Mouse (Mus musculus) heart, embryonic 15.5 days (tissue): Measurements from ENCODE around the gene Vgll4. TPM values are rescaled to one million over a fixed set of nuclear protein-coding genes. Genes with fewer than 3 reads are reported as not detected.

ENCODE experiments used
- ATAC-seq: fragments of 200-750 bp; cut with Nextera tagmentation; replicated peaks from 2 replicates; pipeline ENCODE4 v1.8.0; 2017; ENCODE audit warnings: low read depth, moderate TSS enrichment; ENCODE audit not compliant: insufficient number of reproducible peaks, insufficient read depth, low FRiP score
- H3K27ac ChIP-seq: fragments of 300-500 bp; sonication (generic); 2 replicates; pipeline ENCODE4 v1.5.1; 2015; ENCODE audit warnings: mild to moderate bottlenecking, inconsistent platforms
- H3K27me3 ChIP-seq: fragments of 300-500 bp; sonication (generic); 2 replicates; pipeline ENCODE4 v1.6.1; 2015; ENCODE audit warnings: inconsistent platforms
- H3K36me3 ChIP-seq: fragments of 300-500 bp; sonication (generic); 2 replicates; pipeline ENCODE4 v1.6.1; 2015; ENCODE audit warnings: mild to moderate bottlenecking, inconsistent platforms
- H3K4me1 ChIP-seq: fragments of 300-500 bp; sonication (generic); replicated peaks from 2 replicates; pipeline ENCODE4 v1.6.1; 2015; ENCODE audit warnings: inconsistent platforms
- H3K4me2 ChIP-seq: fragments of 300-500 bp; sonication (generic); 2 replicates; pipeline ENCODE4 v1.6.1; 2015; ENCODE audit warnings: inconsistent platforms, mild to moderate bottlenecking, moderate library complexity
- H3K4me3 ChIP-seq: fragments of 300-500 bp; sonication (generic); 2 replicates; pipeline ENCODE4 v1.5.1; 2015; ENCODE audit warnings: mild to moderate bottlenecking, inconsistent platforms
- H3K9ac ChIP-seq: fragments of 300-500 bp; sonication (generic); 2 replicates; pipeline ENCODE4 v1.6.1; 2015; ENCODE audit warnings: mild to moderate bottlenecking, inconsistent platforms
- H3K9me3 ChIP-seq: fragments of 300-500 bp; sonication (generic); replicated peaks from 2 replicates; pipeline ENCODE4 v1.6.1; 2016; ENCODE audit warnings: inconsistent platforms
- WGBS: fragments of 180-500 bp; shearing (Covaris S2); methylation state at CpG from one replicate; pipeline ENCODE4 v1.1.7; 2015; ENCODE audit warnings: mixed read lengths; 5-methylcytosine and 5-hydroxymethylcytosine counted together
- polyA plus RNA-seq: library from polyadenylated mRNA; unstranded; fragments of >200 nt; fragmentation: Nextera tagmentation; extraction: Ambion mirVana; gene quantifications from 2 replicates; pipeline ENCODE4 v1.2.1, GENCODE M21; 2015

The Vgll4 gene
- polyA plus RNA-seq, 1 experiment from 2014 or later: 65.4 TPM

DNA sequence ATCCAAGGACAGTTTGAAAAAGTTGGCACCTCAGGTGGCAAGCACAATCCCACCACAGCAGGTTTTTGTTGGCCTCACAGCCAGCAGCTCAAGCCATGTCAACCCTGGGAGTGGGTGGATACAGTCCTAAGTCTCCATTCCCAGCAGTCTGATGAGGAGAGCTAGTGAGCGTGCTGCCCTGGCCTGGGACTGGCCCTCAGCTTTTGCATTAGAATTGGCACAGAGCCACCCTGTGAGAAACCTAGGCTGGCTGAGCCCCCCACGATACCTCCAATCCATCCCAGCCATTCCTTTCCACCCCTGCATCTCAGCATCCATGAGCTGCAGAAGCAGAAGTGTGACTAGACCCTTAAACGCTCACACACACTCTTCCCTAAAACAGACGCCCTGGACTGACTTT, 67.9 kb downstream of the Vgll4 start:
- Histone ChIP-seq H3K27ac (peak overlapping the region; percentile 67), H3K36me3 (no peaks in the 10 kb centered on the region), H3K27me3 (no peaks in the 10 kb centered on the region), H3K9ac (0 out of 2 replicates have a peak overlapping the region, but pooled peaks have one; percentile 19), H3K4me1 (peaks cover 81% of the 10 kb centered on the region), H3K4me2 (peak overlapping the region; percentile 42), H3K9me3 (no peaks in the 10 kb centered on the region), H3K4me3 (no peak overlapping the region; the same call in 1 of the 2 replicates)
- ATAC-seq: 0 out of 2 replicates have a peak, but pooled peaks have one; percentile 28
- 16% methylated on average over 4 of the region's 4 CpGs for WGBS

DNA sequence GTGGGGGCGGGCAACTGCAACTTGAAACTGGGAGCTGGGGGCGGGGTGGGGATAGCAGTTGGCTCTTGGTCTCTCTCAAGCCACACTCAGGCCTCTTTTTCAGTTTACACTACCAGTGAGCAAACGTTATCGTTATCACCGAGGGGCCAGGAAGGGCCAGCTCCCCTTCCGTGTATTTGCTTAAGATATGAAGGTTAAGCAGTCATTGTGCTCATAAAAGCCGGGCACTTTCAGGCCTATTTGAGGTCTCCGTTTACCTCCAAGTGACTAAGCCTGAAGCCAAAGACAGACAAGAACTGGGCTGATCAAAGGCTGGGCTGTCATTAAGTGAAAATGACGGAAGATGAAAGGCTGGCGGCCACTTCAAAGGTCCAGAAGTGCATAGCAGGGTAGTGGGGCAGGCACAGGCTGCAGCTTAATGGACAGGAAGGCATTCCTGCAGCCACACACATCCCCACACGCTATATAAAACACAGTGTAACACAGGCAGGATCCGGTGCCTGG, 68.4 kb downstream of the Vgll4 start:
- no peak overlapping the region for H3K9ac ChIP-seq
- peaks cover 81% of the 10 kb centered on the region for H3K4me1 ChIP-seq
- H3K27me3 ChIP-seq: no peaks in the 10 kb centered on the region
- peak overlapping the region; percentile 42 for H3K4me2 ChIP-seq
- WGBS: 6% methylated on average over 12 of the region's 12 CpGs
- H3K36me3 ChIP-seq: no peaks in the 10 kb centered on the region
- H3K9me3 ChIP-seq: no peaks in the 10 kb centered on the region
- ATAC-seq: peak; percentile 70
- H3K4me3 ChIP-seq: no peak overlapping the region; the same call in 1 of the 2 replicates
- peak overlapping the region; percentile 67 for H3K27ac ChIP-seq

- Histone ChIP-seq H3K4me1 (peaks cover 76% of the 10 kb centered on the region), H3K27ac (peak overlapping the region; percentile 60), H3K4me3 (no peak overlapping the region), H3K4me2 (peak overlapping the region; percentile 12; the same call in 1 of the 2 replicates), H3K36me3 (peaks cover 3% of the 10 kb centered on the region; the same call in 1 of the 2 replicates), H3K9me3 (no peaks in the 10 kb centered on the region), H3K9ac (no peak overlapping the region), H3K27me3 (no peaks in the 10 kb centered on the region)
- WGBS: 43% methylated on average over 10 of the region's 10 CpGs
- ATAC-seq: no peak
These were observed 69.6 kb downstream of the Vgll4 start for GRCm38 (mm10) chr6:114900194-114900593.

- H3K27me3 ChIP-seq: no peaks in the 10 kb centered on the region
- peaks cover 76% of the 10 kb centered on the region for H3K4me1 ChIP-seq
- H3K4me2 ChIP-seq: peak overlapping the region; percentile 12; the same call in 1 of the 2 replicates
- H3K9ac ChIP-seq: no peak overlapping the region
- 35% methylated on average over 7 of the region's 7 CpGs for WGBS
- H3K27ac ChIP-seq: peak overlapping the region; percentile 60
- no peak for ATAC-seq
- H3K4me3 ChIP-seq: no peak overlapping the region
- H3K36me3 ChIP-seq: peaks cover 3% of the 10 kb centered on the region; the same call in 1 of the 2 replicates
- no peaks in the 10 kb centered on the region for H3K9me3 ChIP-seq
These were observed 70.1 kb downstream of the Vgll4 start for GRCm38 (mm10) chr6:114899652-114900051.

GRCm38 (mm10) chr6:114898949-114899348, 70.8 kb downstream of the Vgll4 start:
- WGBS: 84% methylated on average over 4 of the region's 4 CpGs
- H3K4me1 ChIP-seq: peaks cover 76% of the 10 kb centered on the region
- peaks cover 3% of the 10 kb centered on the region; the same call in 1 of the 2 replicates for H3K36me3 ChIP-seq
- no peaks in the 10 kb centered on the region for H3K27me3 ChIP-seq
- ATAC-seq: no peak
- H3K9ac ChIP-seq: no peak overlapping the region
- H3K4me3 ChIP-seq: no peak overlapping the region
- H3K9me3 ChIP-seq: no peaks in the 10 kb centered on the region
- no peak overlapping the region for H3K4me2 ChIP-seq
- H3K27ac ChIP-seq: no peak overlapping the region

DNA sequence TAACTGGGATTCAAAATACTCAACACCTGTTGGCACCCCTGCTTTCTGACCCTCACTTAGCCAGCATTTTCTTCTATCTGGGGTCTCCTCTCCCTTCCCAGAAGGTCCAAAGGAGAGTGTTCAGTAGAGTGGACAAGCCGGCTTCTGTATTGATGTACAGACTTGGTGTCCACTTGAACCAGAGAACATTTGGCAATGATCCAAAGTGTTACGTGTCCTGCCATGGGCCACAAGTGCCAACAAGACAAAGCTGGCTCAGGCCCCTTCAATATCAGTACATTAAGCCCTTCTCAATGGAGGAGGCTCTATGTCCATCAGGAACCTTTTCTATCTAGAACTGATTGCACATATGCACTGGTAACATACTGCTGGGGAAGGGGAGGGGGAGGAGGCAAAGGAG, 73.5 kb downstream of the Vgll4 start:
- H3K9me3 ChIP-seq: no peaks in the 10 kb centered on the region
- H3K4me3 ChIP-seq: no peak overlapping the region
- H3K27me3 ChIP-seq: no peaks in the 10 kb centered on the region
- H3K4me1 ChIP-seq: peaks cover 77% of the 10 kb centered on the region
- ATAC-seq: no peak
- H3K27ac ChIP-seq: peak overlapping the region; percentile 46; the same call in 1 of the 2 replicates
- no peak overlapping the region for H3K4me2 ChIP-seq
- H3K36me3 ChIP-seq: peaks cover 3% of the 10 kb centered on the region; the same call in 1 of the 2 replicates
- whole genome bisulfite sequencing: 32% methylated on average over 2 of the region's 2 CpGs
- no peak overlapping the region for H3K9ac ChIP-seq

GRCm38 (mm10) chr6:114895191-114895590, 74.6 kb downstream of the Vgll4 start:
- ATAC-seq: no peak
- Histone ChIP-seq H3K27ac (no peak overlapping the region), H3K9me3 (no peaks in the 10 kb centered on the region), H3K9ac (no peak overlapping the region), H3K4me1 (peaks cover 78% of the 10 kb centered on the region), H3K4me2 (no peak overlapping the region), H3K4me3 (no peak overlapping the region), H3K27me3 (no peaks in the 10 kb centered on the region), H3K36me3 (peaks cover 3% of the 10 kb centered on the region; the same call in 1 of the 2 replicates)
- 90% methylated on average over 7 of the region's 7 CpGs for WGBS

- H3K36me3 ChIP-seq: peaks cover 3% of the 10 kb centered on the region; the same call in 1 of the 2 replicates
- no peak for ATAC-seq
- H3K4me1 ChIP-seq: peaks cover 75% of the 10 kb centered on the region
- H3K4me2 ChIP-seq: no peak overlapping the region
- no peaks in the 10 kb centered on the region for H3K27me3 ChIP-seq
- H3K27ac ChIP-seq: peak overlapping the region; percentile 49; the same call in 1 of the 2 replicates
- no peaks in the 10 kb centered on the region for H3K9me3 ChIP-seq
- 53% methylated on average over 4 of the region's 4 CpGs for WGBS
- no peak overlapping the region for H3K4me3 ChIP-seq
- no peak overlapping the region for H3K9ac ChIP-seq
These were observed 75.2 kb downstream of the Vgll4 start for GRCm38 (mm10) chr6:114894548-114895106.

DNA sequence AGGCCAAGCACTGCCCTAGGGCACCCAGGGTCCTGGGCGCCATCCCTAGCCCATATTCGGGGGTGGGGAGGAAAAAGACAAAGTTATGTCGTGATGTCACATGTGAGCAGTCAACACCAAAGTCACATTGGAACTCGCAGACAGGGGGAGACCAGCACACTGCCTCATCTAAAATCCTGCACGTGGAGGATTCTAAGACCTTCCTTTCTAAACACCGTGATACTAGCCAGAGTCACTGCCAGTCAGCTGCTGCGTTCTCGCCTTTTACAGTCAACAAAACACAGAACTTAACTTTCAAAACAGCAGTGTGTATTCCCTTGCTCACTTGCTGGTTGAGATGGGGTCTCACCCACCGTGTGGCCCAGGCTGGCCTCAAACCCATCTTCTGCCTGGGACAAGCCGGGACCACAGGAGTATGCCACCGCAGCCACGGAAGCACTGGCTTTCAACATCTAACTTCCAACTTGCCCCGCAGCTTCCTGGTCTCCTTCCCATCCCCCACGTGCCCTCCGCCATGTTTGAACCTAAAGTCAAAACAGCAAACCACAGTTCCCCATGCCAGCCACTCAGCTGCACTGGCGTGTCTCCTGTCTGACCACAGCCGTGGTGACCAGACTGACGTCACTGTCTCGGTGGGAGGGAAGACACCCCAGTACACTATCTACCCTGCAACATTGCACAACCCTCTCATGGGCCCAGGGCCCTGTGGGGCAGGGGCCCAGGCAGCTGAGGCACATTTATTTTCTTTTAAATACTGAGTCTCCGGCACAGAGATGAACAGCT, 76.2 kb downstream of the Vgll4 start:
- no peak overlapping the region for H3K9ac ChIP-seq
- no peaks in the 10 kb centered on the region for H3K27me3 ChIP-seq

DNA sequence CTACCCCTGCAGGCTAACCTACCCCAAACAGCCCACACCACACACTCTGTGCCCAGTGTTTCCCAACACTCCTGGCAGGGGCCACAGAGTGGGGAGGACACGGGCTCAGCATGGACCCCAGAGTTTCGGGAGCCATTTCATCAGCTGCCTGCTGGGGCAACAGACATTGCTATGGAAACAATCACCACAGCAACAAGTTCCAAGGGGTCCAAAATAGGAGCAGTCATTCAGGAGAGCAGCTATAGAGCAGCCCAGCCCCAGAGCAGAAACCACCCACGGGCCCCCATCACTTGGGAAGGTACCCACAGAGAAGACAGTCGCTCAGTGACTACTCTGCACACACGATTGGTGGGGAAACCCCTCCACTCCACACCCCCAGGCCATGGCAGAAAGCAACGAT, 77.4 kb downstream of the Vgll4 start:
- WGBS: 21% methylated on average over 6 of the region's 6 CpGs
- 0 out of 2 replicates have a peak overlapping the region, but pooled peaks have one; percentile 11 for H3K4me2 ChIP-seq

More for the DNA sequence above, 76.2 kb downstream of the Vgll4 start:
- Histone ChIP-seq H3K4me2 (0 out of 2 replicates have a peak overlapping the region, but pooled peaks have one; percentile 7), H3K27ac (peak overlapping the region; percentile 49), H3K9me3 (no peaks in the 10 kb centered on the region), H3K36me3 (peaks cover 3% of the 10 kb centered on the region; the same call in 1 of the 2 replicates), H3K4me1 (peaks cover 73% of the 10 kb centered on the region), H3K4me3 (no peak overlapping the region)
- WGBS: 51% methylated on average over 20 of the region's 20 CpGs
- ATAC-seq: no peak

GRCm38 (mm10) chr6:114891771-114892170, 78.0 kb downstream of the Vgll4 start:
- no peaks in the 10 kb centered on the region for H3K27me3 ChIP-seq
- no peak overlapping the region for H3K9ac ChIP-seq
- no peak overlapping the region for H3K4me3 ChIP-seq
- H3K9me3 ChIP-seq: no peaks in the 10 kb centered on the region
- ATAC-seq: no peak
- H3K27ac ChIP-seq: peak overlapping the region; percentile 81
- H3K4me2 ChIP-seq: no peak overlapping the region
- H3K36me3 ChIP-seq: peaks cover 9% of the 10 kb centered on the region; the same call in 1 of the 2 replicates
- WGBS: 61% methylated on average over 12 of the region's 12 CpGs
- peaks cover 87% of the 10 kb centered on the region for H3K4me1 ChIP-seq

More for the DNA sequence above, 77.4 kb downstream of the Vgll4 start:
- Histone ChIP-seq H3K36me3 (peaks cover 9% of the 10 kb centered on the region; the same call in 1 of the 2 replicates), H3K9ac (no peak overlapping the region), H3K27ac (peak overlapping the region; percentile 81), H3K4me3 (no peak overlapping the region), H3K27me3 (no peaks in the 10 kb centered on the region), H3K9me3 (no peaks in the 10 kb centered on the region), H3K4me1 (peaks cover 86% of the 10 kb centered on the region)
- ATAC-seq: no peak
